Mouse (Mus musculus) cortical plate, adult 2 months (tissue): ENCODE results near the gene Ppm1f.

Experiments used
- CTCF ChIP-seq: fragments of 200-500 bp; IDR thresholded peaks from 2 replicates; pipeline ENCODE4 v1.5.1; 2011; ENCODE audit warnings: mild to moderate bottlenecking, control low read depth, low read length; ENCODE audit not compliant: insufficient read depth; ENCODE audit errors: extremely low read depth
- POLR2A ChIP-seq: fragments of 200-500 bp; IDR thresholded peaks from 2 replicates; pipeline ENCODE4 v1.6.1; 2011; ENCODE audit warnings: mild to moderate bottlenecking, low read length, control low read depth; ENCODE audit not compliant: insufficient read depth; ENCODE audit errors: extremely low read depth

GRCm38 (mm10) chr16:16896382-16897055, at the start of gene Ppm1f:
- TF ChIP-seq CTCF, result peak; percentile 82
- peak; percentile 80 for TF ChIP-seq POLR2A
